Mouse (Mus musculus): ENCODE data around the gene Mthfs. TPM values are rescaled to one million over a fixed set of nuclear protein-coding genes. Genes with fewer than 3 reads are reported as not detected.
A peak's percentile ranks its signal among the peaks of the same experiment; 100 is the strongest.
"Not testable (repeated sequence)": the region's sequence is repeated elsewhere in the genome, so short reads cannot be mapped to it uniquely, and the experiment has no call there.

The Mthfs gene
- total RNA-seq (2021): 10 to 100 TPM; 18.9 to 22.8 TPM

DNA sequence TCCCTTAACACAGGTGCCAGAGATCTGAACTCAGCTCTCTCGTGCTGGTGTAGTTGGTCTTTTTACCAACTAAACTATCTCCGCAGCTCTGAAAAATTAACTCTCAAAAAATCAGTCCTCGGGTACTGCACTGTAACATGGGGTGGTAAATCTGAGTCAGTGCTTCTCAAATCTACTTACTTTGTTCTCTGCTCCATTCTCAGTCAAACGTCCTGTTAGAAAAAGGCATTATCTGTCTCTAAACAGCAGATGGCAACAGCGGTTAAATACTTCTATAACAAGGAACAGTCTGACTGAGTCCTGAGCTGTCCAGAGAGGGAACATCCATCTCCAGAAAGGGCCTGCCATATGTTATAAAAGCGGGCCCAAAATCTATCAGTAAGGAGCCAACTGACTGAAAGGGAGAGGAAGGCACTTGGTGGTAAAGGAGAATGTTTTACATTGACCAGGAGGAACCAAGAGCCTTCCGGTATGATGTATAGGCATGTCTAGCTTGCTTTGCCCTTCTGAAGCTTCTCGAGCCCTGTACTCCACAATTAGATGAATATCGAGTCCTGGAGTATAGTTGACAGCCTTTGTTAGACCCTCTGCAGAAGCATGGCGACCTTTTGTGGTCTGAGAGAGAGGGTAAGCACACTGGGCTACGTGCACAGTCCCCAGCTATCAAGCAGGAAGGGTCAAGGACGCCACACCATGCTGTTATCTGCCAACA is at the start of gene Mthfs:
Gene Mthfs, plus strand, starts transcription at position 324 of the 712 bp plus-strand sequence.
- intact Hi-C loops (cut with DNase I); DNase-seq: not testable (repeated sequence)

DNA sequence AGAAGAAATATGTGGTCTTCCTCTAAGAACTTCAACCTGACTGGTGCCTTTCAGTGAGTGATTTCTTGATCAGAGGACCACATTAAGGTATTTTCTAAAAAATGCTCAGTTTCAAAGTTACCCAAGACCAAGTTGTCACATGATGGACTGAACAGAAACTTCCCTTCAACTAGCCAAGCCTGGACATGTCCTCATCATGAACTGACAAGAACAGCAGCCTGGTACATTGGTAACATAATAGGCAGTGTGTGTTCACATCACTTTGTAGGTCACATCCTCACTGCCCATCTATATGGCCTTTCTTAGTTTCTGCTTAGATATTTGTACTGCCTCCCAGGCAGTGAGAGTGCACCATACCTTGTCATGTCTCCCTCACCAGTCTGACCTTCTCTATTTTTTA is 37.9 kb upstream of the Mthfs start:
- DNase-seq; intact Hi-C loops (cut with DNase I): not testable (repeated sequence)

DNA sequence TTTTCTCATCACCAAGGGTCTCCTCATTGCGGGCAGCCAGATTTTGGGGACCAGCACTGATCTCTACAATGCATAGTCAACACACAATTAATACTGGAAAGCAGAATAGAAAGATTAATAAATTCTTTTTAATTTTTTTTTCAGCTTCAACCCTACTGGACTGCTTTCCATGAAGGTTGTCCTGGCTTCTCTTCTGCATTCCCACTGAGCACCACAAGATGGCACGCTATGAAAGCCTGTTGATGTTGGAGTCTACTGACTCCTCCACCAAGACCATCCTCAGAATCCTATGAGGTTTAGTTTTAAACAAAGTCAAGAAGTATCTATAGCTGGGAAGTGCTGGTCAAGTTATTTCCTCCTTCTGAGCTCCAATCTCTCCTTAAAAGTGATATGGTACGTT is 31.6 kb upstream of the Mthfs start:
- intact Hi-C loops (cut with DNase I): not testable (repeated sequence)
- peak; percentile 70 to 80 for DNase-seq

DNA sequence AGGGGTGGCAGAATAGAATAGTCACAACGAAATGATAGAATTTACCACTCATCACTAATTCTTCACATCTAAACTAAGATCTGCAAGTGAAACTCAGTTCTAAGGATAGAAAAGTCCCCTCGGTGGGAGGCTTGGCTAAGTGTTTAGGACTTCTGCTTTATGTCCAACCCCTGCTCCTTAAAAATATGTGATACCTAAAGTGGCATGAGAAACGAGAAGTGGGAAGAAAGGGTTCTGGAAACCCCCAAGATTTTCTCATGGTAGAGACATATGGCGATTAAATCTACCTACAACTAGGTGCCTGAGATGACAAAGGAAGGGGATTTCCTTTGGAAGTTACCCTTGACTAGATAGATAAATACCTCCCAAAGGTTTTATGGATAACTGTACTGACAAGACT is 31.0 kb upstream of the Mthfs start:
- DNase-seq; intact Hi-C loops (cut with DNase I): not testable (repeated sequence)

DNA sequence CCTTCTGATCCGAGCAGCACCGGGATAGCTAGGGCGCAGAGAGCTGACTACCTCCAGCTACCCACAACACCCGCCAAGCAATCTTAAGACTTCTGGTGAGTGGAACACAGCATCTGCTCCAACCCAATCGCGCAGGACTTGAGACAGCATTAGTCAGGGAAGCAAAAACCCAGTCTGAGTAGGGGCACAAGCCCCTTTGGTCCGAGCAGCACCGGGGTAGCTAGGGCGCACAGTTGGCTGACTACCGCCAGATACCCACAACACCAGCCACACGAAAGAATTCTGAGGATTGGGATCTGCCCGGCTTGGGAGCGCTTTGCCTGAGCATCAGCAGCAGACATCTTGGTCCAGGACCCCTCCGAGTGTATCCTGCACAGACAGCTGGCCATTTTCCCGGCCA is 23.5 kb upstream of the Mthfs start:
- intact Hi-C loops (cut with DNase I); DNase-seq: not testable (repeated sequence)

DNA sequence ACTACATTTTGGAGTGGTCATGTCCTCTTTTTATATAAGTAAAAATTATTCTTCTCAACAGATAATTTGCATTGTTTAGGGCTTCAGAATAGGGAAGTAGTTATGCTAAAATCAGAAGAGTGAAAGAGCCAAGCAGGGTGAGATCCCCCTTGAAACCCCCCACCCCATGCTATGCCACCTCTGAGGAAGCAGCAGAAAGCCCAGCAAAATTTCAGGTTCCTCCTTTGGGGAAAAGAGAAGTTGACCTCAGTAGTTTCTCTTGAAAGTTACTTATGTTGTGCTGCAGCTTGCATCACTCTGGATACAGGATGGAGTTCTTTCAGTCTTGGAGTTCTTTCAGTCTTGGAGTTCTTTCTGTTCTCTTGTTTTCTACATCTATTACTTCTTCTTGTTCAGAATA is 15.0 kb upstream of the Mthfs start:
- DNase-seq; intact Hi-C loops (cut with DNase I): not testable (repeated sequence)

DNA sequence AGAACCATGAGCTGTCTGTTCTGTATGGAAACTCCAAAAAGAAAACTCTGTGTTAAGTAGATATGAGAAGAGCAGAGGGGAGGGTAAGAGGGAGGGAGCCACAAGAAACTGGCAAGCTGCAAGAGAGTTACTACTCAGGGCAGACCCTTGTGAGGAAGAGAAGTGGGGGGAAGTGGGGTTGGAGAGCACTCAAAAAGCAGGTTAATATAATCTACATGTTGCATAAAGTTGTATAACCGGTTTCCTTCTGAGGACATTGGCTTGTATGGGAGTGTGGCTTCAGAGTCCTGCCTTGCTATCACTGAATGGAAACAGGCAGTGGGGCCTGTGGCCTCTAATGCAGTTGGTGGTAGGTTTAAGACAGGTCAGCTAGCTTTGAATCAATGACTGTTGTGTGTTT is 13.0 kb upstream of the Mthfs start:
- DNase-seq; intact Hi-C loops (cut with DNase I): not testable (repeated sequence)

DNA sequence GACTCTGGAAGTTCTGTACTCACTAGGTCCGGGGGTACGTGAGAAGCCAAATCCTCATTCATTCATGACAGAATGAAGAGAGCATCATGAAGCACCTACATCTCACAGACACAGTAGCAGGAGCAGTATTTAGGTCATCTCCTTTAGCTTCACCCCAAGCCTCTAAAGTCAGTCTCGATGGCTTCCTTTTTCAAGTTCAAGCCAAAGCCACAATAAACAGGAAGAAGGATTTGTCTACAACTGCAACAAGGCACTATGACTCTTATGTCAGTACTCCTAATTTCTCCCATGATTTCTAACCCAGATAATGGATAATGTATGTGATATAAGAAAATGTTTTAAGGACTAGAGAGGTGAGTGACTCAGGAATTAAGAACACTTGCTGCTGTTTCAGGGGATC is 12.1 kb upstream of the Mthfs start:
- DNase-seq; intact Hi-C loops (cut with DNase I): not testable (repeated sequence)

DNA sequence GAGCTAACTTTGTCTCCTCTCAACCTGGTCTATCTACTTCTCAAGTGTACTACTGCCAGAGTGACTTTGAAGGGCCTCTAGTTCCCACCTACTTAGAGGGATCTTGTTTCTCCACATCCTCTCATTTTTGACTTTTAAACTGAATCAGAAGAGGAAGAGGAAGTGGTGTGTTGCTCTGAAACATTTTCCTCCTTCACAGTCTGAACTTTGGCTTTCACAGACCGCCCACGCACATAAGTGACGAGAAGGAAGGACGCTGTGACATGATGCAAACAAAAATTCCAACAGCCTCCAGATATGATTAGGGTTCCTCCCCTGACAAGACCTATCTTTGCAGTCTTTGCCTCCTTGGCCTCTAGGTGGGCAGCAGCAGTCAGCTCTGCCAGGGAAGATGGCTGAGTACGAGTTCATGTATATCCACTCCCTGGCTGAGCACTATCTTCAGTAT is 11.5 kb upstream of the Mthfs start, which contains the start of the genes Bcl2a1b and Gm29094:
Gene Bcl2a1b, plus strand, starts transcription at position 241 of the 448 bp plus-strand sequence.
Gene Gm29094, plus strand, starts transcription at position 411 of the 448 bp plus-strand sequence.
- intact Hi-C loops (cut with DNase I); DNase-seq: not testable (repeated sequence)

DNA sequence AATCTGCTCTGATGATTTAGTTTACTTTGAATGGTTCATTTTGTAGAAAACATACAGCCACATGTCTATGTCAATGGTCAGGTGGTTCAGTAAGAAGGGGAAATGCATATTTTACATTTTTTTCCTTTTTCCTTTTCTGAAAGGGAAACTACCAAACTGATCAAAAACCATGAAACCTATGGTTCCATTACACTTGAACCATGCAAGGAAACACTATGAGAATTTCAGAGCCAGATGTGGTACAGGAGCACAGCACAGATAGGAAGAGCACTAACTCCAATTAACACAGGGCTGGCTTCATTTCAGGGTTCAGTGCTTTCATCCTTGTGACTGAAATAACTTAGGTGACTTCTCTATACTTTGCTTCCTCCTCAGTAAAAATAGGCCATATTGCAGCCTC is 8.2 kb upstream of the Mthfs start:
- DNase-seq; intact Hi-C loops (cut with DNase I): not testable (repeated sequence)

DNA sequence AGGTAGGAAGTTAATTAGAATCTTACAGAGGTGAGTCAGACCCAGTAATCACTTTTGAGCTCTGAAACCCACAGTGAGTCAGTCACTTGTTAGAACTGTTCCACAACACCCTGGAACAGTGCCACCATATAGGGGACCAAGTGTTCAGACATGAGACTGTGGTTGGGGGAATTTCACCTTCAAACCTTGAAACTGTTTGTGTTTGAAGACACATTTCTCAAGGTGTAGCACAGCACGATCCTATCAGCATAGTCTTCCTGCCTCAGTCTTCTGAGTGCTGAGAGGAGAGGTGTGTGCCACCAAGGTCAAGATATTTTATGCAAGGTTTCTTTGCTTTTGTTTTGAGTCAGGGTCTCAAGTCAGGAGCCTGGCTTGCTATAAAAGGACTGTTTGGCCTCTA is 1.5 kb upstream of the Mthfs start:
- intact Hi-C loops (cut with DNase I); DNase-seq: not testable (repeated sequence)

DNA sequence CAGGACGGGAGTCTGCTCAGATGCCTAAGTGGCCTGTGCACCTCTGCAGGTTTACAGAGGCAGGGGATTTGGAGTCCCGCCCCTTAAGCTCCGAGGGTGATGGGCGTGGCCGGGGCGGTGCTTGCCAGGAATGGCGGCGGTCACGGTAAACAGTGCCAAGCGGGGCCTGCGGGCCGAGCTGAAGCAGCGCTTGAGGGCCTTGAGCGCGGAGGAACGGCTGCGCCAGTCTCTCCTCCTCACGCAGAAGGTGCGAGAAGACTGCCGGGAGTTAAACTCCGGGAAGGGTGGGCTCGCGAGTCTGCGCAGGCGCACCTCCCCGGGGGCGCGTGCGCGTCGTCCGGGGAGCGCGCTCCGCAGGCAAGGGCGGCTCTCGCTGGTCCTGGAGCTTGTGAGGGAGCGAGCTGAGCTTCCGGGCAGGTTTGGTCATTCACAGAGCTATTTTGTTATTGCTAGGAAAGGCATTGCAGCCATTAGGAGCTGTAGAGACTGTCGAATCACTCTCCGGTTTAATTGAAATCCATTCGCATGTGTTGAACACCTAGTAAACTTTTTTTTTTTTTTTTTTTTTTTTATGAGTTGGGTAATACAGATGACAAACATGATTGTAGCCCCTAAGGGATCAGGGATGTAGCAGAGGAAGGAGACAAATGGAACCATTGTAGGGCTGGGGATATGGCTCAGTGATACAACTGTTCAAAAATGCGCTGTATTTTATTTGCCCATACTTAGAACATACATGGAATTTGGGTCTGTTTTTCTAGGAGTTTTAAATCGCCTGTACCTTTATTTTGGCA is 786 bp downstream of the Mthfs start:
- DNase-seq: peak; percentile 87 to 98
- intact Hi-C loops (cut with DNase I): not testable (repeated sequence)

DNA sequence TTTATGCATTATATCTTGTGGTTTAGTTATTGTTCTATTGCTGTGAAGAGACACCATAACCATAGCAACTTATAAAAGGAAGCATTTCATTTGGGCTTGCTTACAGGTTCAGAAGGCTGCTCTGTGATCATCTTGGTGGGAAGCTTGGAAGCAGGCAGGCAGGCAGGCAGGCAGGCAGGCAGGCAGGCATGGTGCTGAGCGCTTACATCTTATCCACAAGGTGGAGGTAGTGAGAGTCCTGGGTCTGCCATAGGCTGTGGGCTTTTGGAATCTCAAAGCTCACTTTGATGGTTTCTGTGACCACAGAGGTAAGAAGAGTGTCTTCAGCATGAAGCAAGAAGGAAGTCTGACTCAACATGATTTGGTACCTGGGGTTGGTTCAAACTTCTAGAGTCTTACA is 2.0 kb downstream of the Mthfs start:
- DNase-seq; intact Hi-C loops (cut with DNase I): not testable (repeated sequence)

DNA sequence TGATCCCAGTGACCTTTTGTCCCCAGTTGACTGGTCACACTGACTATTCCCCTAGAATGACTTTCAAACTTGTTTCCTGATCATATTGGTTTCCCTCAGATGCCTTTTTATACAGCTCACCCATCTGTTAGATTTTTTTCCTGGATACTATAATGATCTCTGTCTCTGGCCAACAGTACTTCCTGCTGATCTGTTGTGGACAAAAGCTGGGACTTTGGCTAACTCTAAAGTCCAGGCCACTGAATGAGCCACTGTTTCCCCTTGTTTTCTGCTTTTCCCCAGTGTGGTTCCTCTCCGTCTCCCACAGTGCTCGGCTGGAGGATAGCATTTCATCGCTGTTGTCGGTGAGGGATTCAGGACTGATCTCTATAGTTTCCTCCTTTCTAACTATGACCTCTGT is 7.7 kb downstream of the Mthfs start:
- intact Hi-C loops (cut with DNase I); DNase-seq: not testable (repeated sequence)

DNA sequence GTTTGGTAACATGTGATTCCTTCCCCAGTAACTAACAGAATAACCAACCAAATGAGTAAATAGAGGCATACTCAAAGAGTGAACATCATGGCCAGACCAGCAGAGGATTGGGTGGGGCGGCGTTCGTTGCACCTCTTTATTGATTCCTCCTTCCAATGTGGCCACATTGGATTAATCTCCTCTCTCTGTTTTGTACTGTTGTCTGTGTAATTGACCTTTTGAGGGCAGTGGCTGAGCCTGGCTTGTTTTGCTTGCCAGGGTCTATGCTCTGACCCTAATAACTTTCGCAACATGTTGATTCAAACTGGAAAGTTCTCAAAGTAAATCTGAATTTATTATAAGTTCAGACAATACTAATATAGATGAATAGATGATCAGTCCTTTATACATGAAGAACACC is 9.2 kb downstream of the Mthfs start:
- intact Hi-C loops (cut with DNase I): loop anchor here (1.0 kb wide), 1 partner anchor 510 kb away; no protein-coding TSS in a partner anchor
- DNase-seq: not testable (repeated sequence)

DNA sequence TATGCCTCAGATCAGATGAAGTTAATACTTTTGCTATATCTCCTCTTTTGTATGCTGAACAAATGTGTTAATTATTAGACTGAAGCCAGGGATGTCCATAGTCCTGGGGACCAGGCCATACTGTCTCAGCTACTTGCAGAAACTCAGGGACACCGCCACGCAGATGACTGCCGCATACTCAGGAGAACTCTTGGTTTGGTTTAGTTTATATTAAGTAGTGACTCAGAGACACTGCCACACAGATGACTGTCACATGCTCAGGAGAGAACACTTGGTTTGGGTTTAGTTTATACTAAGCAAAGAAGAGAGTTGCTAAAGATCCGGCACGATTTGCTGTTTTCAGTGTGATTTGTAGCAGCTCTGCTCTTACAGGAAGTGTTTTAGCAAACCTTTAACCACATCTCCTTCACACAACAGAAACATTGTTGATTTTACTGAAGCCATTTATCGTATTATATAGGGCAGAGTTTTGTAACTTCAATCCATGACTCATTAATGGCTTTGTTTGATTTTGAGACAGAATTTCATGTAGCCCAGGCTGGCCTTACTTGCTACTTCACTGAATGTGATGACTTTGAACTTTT is 10.3 kb downstream of the Mthfs start:
- intact Hi-C loops (cut with DNase I); DNase-seq: not testable (repeated sequence)

DNA sequence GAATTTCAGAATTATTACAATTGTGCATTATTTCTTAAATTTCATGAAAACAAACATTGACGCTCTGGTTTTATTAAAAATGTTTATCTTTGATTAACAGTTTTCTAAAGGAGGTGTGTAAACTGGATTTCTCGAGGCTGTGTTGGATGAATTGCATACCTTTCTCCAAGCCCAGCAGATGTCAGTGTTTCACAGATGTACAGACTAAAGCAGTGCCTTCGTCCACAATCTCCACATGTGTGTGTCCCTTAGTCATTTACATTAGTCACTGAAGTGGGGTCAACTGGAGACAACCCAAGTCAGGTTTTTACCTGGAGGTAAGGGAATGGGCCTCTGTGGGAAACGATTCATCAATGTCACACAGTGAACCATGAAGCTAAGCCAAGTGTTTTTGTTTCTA is 15.6 kb downstream of the Mthfs start:
- DNase-seq: no peak
- intact Hi-C loops (cut with DNase I): loop anchor here (2.0 kb wide), 1 partner anchor 449 kb away; no protein-coding TSS in a partner anchor

DNA sequence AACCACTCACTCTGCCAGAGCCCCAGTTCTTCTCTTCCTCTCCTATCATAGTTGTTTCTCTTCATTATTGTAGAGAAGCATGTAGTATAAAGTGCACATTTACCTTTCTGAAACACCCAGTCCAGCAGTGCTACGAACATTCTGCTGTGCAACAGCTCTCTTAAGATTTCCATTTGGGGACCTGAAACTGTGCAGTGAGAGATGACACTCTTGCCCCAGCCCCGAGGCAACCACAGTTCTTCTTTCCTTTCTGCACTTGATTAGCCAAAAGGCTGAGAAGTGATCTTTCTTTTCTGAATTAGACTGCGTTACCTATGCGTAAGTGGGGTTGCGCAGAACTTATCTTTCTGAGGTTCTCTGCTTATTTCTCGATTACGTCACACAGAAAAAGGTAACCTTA is 17.6 kb downstream of the Mthfs start:
- intact Hi-C loops (cut with DNase I): no loop called here
- no peak for DNase-seq

DNA sequence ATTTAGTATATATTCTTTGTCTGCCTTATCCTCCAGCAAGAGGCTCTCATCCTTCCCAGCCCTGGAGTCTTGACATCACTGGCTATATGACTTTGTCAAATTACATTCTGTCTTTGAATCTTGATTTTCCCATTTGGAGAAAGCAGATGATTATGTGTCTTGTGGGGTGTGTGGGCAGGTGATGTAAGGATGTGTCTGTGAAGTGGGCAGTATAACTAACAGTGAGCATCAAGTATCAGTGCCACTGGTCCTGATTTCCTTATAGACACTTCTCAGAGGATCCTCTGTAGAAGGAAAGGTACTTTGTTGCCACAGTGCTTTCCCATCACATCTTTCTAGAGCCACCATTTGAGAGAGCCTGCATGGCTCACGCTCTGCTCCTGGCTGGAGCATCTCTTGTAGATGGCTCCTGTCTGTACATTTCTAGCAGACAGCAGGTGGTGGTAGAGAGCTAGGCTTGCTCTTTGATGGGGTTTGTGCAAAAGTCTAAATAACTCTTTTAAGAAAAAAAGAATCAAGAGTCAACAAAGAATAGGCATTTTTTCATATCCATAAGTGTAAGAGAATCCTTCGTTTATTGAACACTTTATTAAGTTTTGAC is 20.5 kb downstream of the Mthfs start:
- intact Hi-C loops (cut with DNase I): not testable (repeated sequence)
- DNase-seq: peak; percentile 25 to 26

DNA sequence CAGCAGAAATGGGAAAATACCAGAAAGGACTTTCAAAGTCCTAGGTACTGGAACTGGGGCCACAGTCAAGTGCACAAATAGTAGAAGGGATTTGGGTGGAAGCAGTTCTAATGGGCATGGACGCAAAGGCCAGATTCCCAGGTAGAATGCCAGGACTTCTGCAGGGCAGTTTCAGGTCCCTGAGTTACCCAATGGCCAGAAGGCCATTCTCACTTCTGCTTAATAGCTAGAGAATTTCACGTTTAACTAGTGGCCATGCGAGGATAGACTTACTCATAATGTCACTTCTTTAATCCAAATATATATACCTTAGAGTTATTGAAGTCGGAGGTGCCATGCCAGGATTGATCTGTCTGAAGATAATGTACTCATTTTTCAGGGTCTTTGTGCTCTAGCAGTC is 26.7 kb downstream of the Mthfs start:
- intact Hi-C loops (cut with DNase I): not testable (repeated sequence)

More for the DNA sequence above, 26.7 kb downstream of the Mthfs start:
- DNase-seq: not testable (repeated sequence)
